Mouse (Mus musculus): ENCODE measurements around the gene Prrc2b. TPM values are rescaled to one million over a fixed set of nuclear protein-coding genes. Genes with fewer than 3 reads are reported as not detected.

Gene Prrc2b
- polyA plus RNA-seq, 1 experiment from 2014 or later, result 60.0 TPM

DNA sequence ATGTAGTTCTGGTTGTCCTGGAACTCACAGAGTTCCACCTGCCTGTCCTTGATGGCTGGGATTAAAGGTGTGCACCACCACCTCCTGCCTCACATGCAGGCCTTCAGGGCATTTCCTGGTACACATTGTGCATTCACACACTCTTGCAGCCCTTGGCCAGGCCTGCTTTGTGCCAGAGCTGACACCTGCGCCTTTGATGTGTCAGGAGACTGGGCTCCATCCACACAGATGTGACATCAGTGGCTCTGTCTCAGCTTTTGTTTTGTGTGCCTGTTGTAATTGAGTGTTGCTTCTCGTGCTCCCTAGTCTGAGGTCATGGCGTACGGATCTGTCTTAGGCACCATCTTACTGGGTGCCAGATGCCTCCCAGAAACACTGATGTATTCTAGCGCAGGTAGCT, 30.5 kb downstream of the Prrc2b start:
- Histone ChIP-seq H3K27ac (replicated peaks) (no peak overlapping the region), H3K36me3 (replicated peaks) (peaks cover 66% of the 10 kb centered on the region), H3K4me1 (peaks cover 50% of the 10 kb centered on the region), H3K9me3 (no peaks in the 10 kb centered on the region), H3K4me3 (no peak overlapping the region), H3K27me3 (replicated peaks; ENCODE audit: low read depth, poor library complexity, severe bottlenecking) (no peaks in the 10 kb centered on the region)
- 87% methylated on average over 5 of the region's 5 CpGs for WGBS
- DNase-seq (ENCODE audit: low spot score), result no peak

DNA sequence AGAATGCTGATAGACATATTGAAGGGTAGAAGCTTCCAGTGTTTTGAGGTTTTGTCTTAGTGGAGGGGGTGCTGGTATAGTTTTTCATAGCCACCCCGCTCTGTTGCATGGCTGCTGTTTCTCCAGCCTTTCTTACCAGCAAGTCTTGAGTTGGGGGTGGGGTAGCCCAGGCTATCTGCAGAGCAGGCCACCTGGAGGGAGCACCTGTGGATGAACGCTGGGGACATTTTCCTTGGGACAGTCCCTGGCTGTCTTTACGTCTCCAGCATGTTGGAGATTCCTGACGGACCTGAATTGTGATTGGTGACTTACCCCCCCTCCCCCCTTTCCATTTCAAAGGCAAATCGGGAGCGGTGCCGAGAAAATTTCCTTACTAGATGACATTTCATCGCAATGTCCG, 31.2 kb downstream of the Prrc2b start:
- H3K9me3 ChIP-seq, result no peaks in the 10 kb centered on the region
- H3K36me3 ChIP-seq (replicated peaks), result peaks cover 69% of the 10 kb centered on the region
- no peaks in the 10 kb centered on the region for H3K27me3 ChIP-seq (replicated peaks; ENCODE audit: low read depth, poor library complexity, severe bottlenecking)
- no peak for DNase-seq (ENCODE audit: low spot score)
- H3K4me3 ChIP-seq, result no peak overlapping the region
- H3K4me1 ChIP-seq, result peaks cover 43% of the 10 kb centered on the region
- 84% methylated on average over 9 of the region's 9 CpGs for WGBS
- H3K27ac ChIP-seq (replicated peaks), result no peak overlapping the region

DNA sequence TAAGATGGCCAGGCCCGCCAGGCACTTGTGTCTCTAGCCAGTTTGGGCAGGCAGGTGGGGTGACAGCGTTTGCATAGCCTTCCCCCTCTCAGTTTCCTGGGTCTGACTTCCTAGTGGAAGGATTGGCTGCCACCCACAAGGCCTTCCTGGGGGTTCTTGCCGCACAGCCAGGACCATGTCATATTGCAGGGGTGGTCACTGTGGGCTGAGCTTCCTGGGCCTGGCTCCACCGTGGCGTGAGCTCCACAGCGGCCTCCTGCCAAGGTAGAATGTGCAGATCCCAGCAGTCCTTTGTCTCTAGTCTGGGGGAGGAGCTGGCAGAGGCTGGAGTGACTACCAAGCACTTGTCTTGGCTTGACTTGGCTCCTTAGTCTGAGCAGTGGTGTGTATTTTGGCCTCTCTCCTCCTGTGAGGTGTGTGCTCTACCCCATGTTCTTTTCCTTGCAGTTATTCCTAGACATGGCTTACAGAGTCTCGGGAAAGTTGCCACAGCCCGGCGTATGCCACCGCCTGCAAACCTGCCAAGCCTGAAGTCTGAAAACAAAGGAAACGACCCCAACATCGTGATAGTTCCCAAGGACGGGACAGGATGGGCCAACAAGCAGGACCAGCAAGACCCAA, 31.9 kb downstream of the Prrc2b start:
- Histone ChIP-seq H3K9me3 (no peaks in the 10 kb centered on the region), H3K36me3 (replicated peaks) (peaks cover 76% of the 10 kb centered on the region), H3K27me3 (replicated peaks; ENCODE audit: low read depth, poor library complexity, severe bottlenecking) (no peaks in the 10 kb centered on the region), H3K4me3 (no peak overlapping the region), H3K27ac (replicated peaks) (peak overlapping the region; percentile 31; the same call in 1 of the 2 replicates), H3K4me1 (peaks cover 36% of the 10 kb centered on the region)
- no peak for DNase-seq (ENCODE audit: low spot score)
- 76% methylated on average over 13 of the region's 13 CpGs for WGBS

DNA sequence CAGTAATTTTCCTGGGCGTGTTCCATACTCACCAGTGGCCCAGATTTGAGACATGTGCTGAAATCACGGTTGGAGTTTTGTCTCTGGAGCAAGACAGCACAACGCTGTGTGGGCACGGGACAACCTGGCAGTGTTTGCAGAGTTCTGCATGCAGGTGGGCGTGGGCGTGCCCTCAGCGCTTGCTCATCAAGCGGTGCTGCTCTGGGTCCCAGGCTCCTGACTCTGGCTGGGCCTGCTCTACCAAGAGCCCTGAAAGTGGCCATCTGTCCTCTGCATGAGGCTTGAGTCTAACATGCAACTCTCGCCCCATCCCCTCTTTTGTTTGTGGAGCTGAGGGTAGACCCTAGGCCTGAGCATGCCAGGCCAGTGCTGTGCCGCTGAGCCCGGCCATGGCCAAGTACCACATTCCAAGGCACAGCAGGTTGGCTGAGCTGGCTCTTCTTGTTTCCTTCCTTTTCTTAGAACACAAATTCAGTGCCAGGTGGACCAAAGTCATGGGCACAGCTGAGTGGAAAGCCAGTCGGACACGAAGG, 36.2 kb downstream of the Prrc2b start:
- Histone ChIP-seq H3K9me3 (no peaks in the 10 kb centered on the region), H3K36me3 (replicated peaks) (peaks cover 98% of the 10 kb centered on the region), H3K27ac (replicated peaks) (no peak overlapping the region), H3K4me3 (no peak overlapping the region), H3K4me1 (peaks cover 7% of the 10 kb centered on the region; the same call in 1 of the 2 replicates), H3K27me3 (replicated peaks; ENCODE audit: low read depth, poor library complexity, severe bottlenecking) (no peaks in the 10 kb centered on the region)
- WGBS, result 95% methylated on average over 13 of the region's 13 CpGs
- DNase-seq (ENCODE audit: low spot score), result no peak

DNA sequence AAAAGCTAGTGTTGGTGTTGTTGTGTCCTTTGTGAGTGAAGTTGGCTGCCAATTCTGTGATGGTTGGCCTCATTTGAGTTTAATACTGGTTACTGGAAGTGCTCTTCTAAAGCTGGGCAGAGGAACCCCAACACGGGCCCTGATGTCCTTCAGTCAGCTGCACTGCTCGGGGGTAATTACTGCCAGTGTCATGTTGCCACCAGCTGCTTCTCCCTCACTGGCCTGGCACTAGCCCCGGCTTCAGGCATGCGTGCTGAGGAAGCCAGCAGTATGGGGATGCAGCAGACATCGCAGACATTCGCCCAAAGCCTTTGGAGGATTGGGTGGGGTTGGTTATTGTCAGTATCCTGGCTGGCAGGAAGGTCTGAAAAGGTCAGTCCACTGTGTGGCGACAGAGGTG, 36.8 kb downstream of the Prrc2b start:
- Histone ChIP-seq H3K27ac (replicated peaks) (no peak overlapping the region), H3K36me3 (replicated peaks) (peaks cover 98% of the 10 kb centered on the region), H3K4me1 (peaks cover 2% of the 10 kb centered on the region; the same call in 1 of the 2 replicates), H3K27me3 (replicated peaks; ENCODE audit: low read depth, poor library complexity, severe bottlenecking) (no peaks in the 10 kb centered on the region), H3K9me3 (no peaks in the 10 kb centered on the region), H3K4me3 (no peak overlapping the region)
- 88% methylated on average over 7 of the region's 7 CpGs for WGBS
- DNase-seq (ENCODE audit: low spot score), result no peak

DNA sequence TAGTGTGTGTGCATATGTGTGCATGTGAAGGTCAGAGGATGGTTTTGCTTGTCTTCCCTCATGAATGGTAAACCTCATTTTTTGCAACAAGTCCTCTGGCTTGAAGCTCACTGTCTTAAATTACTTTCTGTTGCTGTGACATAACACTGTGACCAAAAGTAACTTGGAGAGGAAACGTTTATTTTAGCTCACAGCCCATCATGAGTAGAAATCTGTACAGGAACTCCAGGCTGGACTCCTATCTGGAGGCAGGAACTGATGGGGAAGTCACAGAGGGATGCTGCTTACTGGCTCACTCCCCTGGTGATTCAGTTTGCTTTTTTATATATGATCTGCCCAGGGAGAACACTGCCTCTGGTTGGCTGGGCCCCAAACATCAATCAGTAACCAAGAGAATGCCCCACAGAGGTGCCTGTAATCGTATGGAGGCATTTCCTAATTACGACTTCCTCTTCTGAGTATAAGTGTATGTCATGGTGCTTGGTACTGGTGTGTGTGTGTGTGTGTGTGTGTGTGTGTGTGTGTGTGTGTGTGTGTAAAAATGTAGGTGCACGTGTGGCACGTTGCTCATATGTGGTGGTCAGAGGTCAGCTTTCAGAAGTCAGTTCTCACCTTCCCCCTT, 38.3 kb downstream of the Prrc2b start:
- Histone ChIP-seq H3K4me3 (no peak overlapping the region), H3K27ac (replicated peaks) (no peak overlapping the region), H3K4me1 (no peaks in the 10 kb centered on the region), H3K27me3 (replicated peaks; ENCODE audit: low read depth, poor library complexity, severe bottlenecking) (no peaks in the 10 kb centered on the region), H3K36me3 (replicated peaks) (peaks cover 98% of the 10 kb centered on the region), H3K9me3 (no peaks in the 10 kb centered on the region)
- no peak for DNase-seq (ENCODE audit: low spot score)
- 90% methylated on average over 5 of the region's 5 CpGs for whole genome bisulfite sequencing

DNA sequence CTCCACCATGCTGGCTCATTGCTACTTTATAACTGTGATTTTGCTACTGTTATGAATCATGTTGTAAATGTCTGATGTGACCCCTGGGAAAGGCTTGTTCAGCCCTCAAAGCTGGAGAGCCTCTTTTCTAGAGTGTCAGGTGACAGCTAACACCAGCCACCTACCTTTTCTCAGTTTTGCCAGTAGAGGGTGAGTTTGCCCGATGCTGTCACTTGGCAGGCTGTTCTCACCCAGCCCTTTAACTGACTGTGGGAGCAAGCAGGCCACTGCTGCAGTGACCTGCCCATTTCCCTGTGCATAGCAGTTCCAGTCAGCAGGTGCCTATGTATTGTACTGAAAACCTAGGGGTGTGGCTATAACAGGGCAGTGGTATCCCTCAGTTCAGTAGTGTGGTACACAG, 39.7 kb downstream of the Prrc2b start:
- Histone ChIP-seq H3K36me3 (replicated peaks) (peaks cover 98% of the 10 kb centered on the region), H3K27ac (replicated peaks) (no peak overlapping the region), H3K4me3 (no peak overlapping the region), H3K9me3 (no peaks in the 10 kb centered on the region), H3K27me3 (replicated peaks; ENCODE audit: low read depth, poor library complexity, severe bottlenecking) (no peaks in the 10 kb centered on the region), H3K4me1 (no peaks in the 10 kb centered on the region)
- 80% methylated on average over 1 of the region's 1 CpGs for WGBS
- DNase-seq (ENCODE audit: low spot score), result no peak

DNA sequence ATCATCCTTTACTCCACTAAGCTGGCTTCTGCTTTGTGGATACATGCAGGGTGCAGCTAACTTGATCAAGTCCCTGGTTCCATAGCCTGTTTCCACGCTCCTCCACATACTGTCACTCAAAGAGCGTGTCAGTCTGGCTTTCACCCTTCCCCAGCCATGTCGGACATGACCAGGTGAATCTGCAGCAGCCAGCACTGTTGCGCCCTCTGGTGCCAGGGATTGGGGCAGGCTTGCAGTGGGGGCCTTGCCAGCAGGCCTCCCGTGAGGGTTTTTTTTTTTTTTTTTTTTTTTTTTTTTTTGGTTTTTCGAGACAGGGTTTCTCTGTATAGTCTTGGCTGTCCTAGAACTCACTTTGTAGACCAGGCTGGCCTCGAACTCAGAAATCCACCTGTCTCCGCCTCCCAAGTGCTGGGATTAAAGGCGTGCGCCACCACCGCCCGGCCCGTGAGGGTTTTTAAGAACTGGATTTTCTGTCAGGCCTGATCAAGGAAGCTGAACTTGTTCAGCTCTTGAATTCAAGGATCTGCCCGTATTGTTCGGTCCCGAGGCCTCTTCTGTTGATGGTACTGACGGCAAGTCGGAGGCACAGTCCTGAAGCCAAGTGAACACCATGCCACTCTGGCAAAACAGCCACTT, 41.1 kb downstream of the Prrc2b start:
- Histone ChIP-seq H3K4me3 (no peak overlapping the region), H3K27me3 (replicated peaks; ENCODE audit: low read depth, poor library complexity, severe bottlenecking) (no peaks in the 10 kb centered on the region), H3K4me1 (no peaks in the 10 kb centered on the region), H3K27ac (replicated peaks) (no peak overlapping the region), H3K9me3 (no peaks in the 10 kb centered on the region), H3K36me3 (replicated peaks) (peaks cover 98% of the 10 kb centered on the region)
- 86% methylated on average over 17 of the region's 18 CpGs for whole genome bisulfite sequencing
- DNase-seq (ENCODE audit: low spot score), result peak; percentile 58

DNA sequence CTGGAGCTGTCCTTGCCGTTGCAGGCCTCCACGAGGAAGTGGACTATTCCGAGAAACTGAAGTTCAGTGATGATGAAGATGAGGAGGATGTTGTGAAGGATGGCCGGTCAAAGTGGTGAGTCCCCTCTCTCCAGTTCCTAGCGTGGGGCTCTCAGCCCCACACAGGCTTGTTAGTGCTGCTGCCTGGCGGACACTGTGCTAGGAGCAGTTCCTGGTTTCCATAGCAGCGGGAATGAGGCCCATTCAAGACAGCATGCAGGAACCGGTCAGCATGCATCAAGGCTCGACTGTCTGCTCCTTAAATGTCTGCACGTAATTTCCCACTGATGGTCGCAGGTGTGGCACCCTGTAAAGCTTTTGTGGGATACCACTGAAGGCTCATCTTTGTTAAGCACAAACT, 48.1 kb downstream of the Prrc2b start:
- no peak overlapping the region for H3K27ac ChIP-seq (replicated peaks)
- WGBS, result 84% methylated on average over 11 of the region's 11 CpGs
- DNase-seq (ENCODE audit: low spot score), result no peak

DNA sequence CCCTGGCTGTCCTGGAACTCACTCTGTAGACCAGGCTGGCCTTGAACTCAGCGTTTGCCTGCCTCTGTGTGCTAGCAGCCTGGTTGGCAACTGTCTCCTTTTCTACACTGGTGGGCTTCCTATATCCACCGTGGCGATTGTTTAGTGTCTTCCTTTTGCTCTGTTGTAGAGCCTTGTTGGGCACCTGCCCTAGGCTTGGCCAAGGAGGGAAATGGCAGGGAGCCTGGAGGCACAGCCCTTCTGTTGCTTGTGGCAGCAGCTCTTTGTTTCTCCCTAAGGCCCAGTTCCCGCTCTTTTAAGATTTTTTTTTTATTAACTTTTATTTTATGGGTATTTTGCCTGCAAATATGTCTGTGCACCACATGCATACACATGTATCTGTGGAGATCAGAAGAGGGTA, 49.2 kb downstream of the Prrc2b start:
- DNase-seq (ENCODE audit: low spot score), result no peak
- Histone ChIP-seq H3K4me3 (no peak overlapping the region), H3K4me1 (no peaks in the 10 kb centered on the region), H3K27ac (replicated peaks) (no peak overlapping the region), H3K36me3 (replicated peaks) (peaks cover 100% of the 10 kb centered on the region), H3K9me3 (no peaks in the 10 kb centered on the region), H3K27me3 (replicated peaks; ENCODE audit: low read depth, poor library complexity, severe bottlenecking) (no peaks in the 10 kb centered on the region)
- 90% methylated on average over 4 of the region's 4 CpGs for WGBS

More for the DNA sequence above, 48.1 kb downstream of the Prrc2b start:
- Histone ChIP-seq H3K4me3 (no peak overlapping the region), H3K27me3 (replicated peaks; ENCODE audit: low read depth, poor library complexity, severe bottlenecking) (no peaks in the 10 kb centered on the region), H3K9me3 (no peaks in the 10 kb centered on the region), H3K36me3 (replicated peaks) (peaks cover 100% of the 10 kb centered on the region), H3K4me1 (no peaks in the 10 kb centered on the region)

DNA sequence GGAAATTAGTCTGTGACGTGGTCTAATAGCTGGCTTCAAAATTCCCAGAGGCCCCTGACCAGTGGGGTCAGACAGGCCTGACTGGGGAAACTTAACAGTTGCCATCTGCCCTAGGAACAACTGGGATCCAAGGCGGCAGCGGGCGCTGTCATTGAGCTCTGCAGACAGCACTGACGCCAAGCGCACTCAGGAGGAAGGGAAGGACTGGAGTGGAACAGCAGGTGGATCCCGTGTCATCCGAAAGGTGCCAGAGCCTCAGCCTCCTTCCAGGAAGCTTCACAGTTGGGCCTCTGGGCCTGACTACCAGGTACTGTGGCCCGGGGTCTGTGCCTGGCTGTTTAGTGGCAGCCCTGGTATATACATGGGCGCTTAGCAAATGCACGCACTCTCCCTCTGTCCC, 49.8 kb downstream of the Prrc2b start:
- WGBS, result 92% methylated on average over 11 of the region's 11 CpGs
- H3K4me3 ChIP-seq, result no peak overlapping the region
- H3K27ac ChIP-seq (replicated peaks), result no peak overlapping the region
- H3K36me3 ChIP-seq (replicated peaks), result peaks cover 100% of the 10 kb centered on the region
- no peaks in the 10 kb centered on the region for H3K27me3 ChIP-seq (replicated peaks; ENCODE audit: low read depth, poor library complexity, severe bottlenecking)
- H3K9me3 ChIP-seq, result no peaks in the 10 kb centered on the region
- H3K4me1 ChIP-seq, result no peaks in the 10 kb centered on the region
- DNase-seq (ENCODE audit: low spot score), result no peak

DNA sequence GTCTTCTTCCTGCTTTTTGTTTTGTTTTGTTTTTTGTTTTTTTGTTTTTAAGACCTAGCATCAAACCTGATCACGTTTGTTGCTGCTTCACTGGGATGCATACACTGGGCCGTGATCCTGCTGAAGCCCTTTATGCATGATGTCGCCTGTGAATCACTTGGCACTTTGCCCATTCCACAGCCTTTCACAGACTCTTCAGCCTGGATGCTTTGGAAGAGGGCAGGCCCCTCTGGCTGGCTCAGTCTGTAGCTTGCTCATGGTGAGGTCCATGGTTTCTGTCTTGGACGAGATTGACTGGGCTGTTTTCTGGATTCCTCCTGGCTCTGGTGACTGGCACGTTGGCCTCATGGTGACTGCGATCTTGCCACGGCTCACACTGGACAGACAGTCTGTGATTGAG, 50.6 kb downstream of the Prrc2b start:
- H3K27ac ChIP-seq (replicated peaks), result no peak overlapping the region
- H3K9me3 ChIP-seq, result no peaks in the 10 kb centered on the region
- H3K4me3 ChIP-seq, result no peak overlapping the region
- no peaks in the 10 kb centered on the region for H3K4me1 ChIP-seq
- WGBS, result 91% methylated on average over 7 of the region's 7 CpGs
- H3K27me3 ChIP-seq (replicated peaks; ENCODE audit: low read depth, poor library complexity, severe bottlenecking), result no peaks in the 10 kb centered on the region
- no peak for DNase-seq (ENCODE audit: low spot score)
- peaks cover 100% of the 10 kb centered on the region for H3K36me3 ChIP-seq (replicated peaks)

DNA sequence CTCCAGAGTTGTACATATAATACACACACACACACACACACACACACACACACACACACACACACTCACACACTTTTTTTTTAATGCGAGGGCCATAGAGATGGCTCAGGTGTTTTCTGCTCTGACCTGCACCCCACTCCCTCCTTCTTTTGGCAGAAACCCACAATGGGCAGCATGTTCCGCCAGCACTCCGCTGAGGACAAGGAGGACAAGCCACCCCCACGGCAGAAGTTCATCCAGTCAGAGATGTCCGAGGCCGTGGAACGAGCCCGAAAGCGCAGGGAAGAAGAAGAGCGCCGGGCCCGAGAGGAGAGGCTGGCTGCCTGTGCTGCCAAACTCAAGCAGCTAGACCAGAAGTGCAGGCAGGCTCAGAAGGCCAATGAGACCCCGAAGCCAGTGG, 53.0 kb downstream of the Prrc2b start:
- H3K36me3 ChIP-seq (replicated peaks), result peaks cover 100% of the 10 kb centered on the region

More for the DNA sequence above, 53.0 kb downstream of the Prrc2b start:
- no peak for DNase-seq (ENCODE audit: low spot score)
- Histone ChIP-seq H3K27me3 (replicated peaks; ENCODE audit: low read depth, poor library complexity, severe bottlenecking) (no peaks in the 10 kb centered on the region), H3K4me3 (no peak overlapping the region), H3K9me3 (no peaks in the 10 kb centered on the region), H3K4me1 (no peaks in the 10 kb centered on the region), H3K27ac (replicated peaks) (no peak overlapping the region)
- WGBS, result 94% methylated on average over 13 of the region's 13 CpGs
